Mouse (Mus musculus): ENCODE data around the gene Cope.

DNA sequence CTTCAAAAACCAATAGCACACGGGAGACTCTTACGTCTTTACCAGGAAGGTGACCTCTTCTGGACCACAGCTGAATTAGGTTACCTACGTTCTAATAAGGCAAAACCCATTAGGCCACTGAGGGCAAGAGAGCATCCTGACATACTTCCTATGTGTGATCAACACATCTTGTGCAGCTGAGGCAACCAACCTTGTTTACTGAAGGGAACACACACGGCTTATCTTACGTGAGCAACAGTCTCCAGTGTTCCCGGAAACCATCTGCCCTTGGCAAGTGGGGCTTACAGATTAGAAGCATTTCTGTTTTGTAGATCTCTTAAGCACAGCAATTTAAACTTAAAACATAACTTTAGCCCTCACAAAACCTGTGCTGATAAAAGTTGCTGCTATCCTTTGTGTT lies 25.2 kb downstream of the Cope start:
- no peak for TF ChIP-seq CTCF (conservative IDR thresholded peaks at IDR 0.05 in 1 of 2, IDR thresholded peaks at IDR 0.05 in 1 of 2; ENCODE audit: low read depth in 2 of 2, low read length in 2 of 2)
- TF ChIP-seq POLR2A (IDR thresholded peaks at IDR 0.05; ENCODE audit: low read depth, low read length), result no peak
- TF ChIP-seq EP300 (IDR thresholded peaks at IDR 0.05; ENCODE audit: low read length), result no peak
- TF ChIP-seq MAX (IDR thresholded peaks at IDR 0.05; ENCODE audit: low read length), result no peak
- no peak for TF ChIP-seq ETS1 (conservative IDR thresholded peaks at IDR 0.05; ENCODE audit: low read depth, low read length)
- TF ChIP-seq TCF12 (IDR thresholded peaks at IDR 0.05; ENCODE audit: low read depth, low read length), result no peak
- no peak for TF ChIP-seq ZMIZ1 (IDR thresholded peaks at IDR 0.05; ENCODE audit: low read depth, low read length)
- no peak for TF ChIP-seq ZKSCAN1 (IDR thresholded peaks at IDR 0.05; ENCODE audit: borderline replicate concordance, low read depth, low read length)
- no peak for TF ChIP-seq RCOR1 (conservative IDR thresholded peaks at IDR 0.05; ENCODE audit: low read depth, low read length)
- no peak for TF ChIP-seq NRF1 (IDR thresholded peaks at IDR 0.05; ENCODE audit: low read depth, low read length)
